Mouse (Mus musculus) frontal cortex, postnatal 10 days (tissue): Measurements from ENCODE around the gene Arhgap9.

Experiments
- DNase-seq, 2 experiments: peaks; one replicate each; pipeline ENCODE4 v3.0.0; 2022; ENCODE audit warnings: low spot score in 2 of 2, mixed read lengths in 1 of 2

Gene Arhgap9

DNA sequence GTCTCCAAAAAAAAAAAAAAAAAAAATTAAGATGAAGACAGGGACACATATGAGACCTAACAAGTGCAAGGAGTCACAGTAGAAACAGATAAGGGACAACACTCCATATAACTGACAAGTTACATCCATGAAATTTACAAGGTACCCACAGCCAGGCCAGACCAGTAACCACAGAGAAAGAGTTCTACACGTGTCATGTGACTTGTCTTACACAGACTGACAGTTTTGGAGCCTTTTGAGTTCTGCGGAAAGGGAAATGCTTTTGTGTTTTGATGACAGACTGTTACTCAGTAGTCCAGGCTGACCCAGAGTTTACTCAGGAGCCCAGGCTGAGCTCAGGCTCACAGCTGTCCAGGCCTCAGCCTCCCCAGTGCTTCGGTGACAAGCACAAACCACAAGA is 21.3 kb downstream of the Arhgap9 start:
- no peak for DNase-seq

DNA sequence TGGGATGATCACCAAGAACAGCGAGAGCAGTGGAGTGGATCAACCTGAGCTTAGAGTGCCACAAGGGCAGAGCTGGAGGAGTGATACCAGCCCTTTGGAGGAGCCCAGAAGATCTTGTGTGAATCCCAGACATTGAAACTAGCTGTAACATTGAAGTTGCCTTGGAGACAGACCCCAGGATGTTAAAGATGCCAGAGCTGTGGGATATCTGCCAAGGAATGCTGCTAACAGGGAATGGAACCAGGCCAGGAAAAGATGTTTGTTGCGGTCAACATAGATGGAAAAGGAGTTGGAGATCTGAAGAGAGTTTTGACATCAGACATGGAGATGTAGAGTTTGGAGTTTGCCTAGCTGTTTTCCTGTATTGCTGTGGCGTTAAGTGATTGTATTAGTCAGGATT is 24.4 kb downstream of the Arhgap9 start:
- DNase-seq: no peak

DNA sequence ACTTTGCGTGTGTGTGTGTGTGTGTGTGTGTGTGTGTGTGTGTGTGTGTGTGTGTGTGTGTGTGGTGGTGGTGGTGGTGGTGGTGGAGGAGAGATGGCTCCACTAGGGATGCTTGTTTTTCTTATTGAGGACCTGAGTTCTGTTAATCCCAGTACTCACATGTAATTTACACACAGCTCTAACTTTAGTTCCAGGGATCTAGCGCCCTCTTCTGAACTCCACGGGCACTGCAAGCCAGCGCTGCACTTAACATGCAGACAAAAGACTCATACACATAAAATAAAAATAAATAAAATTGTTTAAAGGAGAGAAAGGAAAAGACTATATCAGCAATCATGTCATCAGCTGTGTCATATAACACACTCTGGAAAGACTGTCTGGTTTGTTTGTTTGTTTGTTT is 27.2 kb downstream of the Arhgap9 start:
- no peak for DNase-seq

DNA sequence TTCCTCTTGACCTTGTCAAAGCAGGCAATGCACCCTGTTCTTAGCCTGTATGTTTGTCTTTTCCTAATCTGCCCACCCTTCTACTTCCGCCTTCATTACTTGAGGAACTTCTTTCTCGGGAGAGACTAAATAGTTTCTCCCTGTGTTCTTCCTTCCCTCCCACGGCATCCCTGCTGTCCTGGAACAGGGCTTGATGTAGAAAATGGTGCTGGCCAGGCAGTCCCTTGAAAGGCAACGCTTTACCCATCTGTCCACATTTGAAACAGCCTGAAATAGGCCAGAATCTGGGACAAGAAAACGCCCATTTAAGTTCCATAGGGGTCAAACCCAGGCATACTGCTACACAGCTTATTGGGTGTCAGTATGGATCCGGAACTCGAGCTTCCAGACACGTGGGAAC is 28.0 kb downstream of the Arhgap9 start:
- no peak for DNase-seq

DNA sequence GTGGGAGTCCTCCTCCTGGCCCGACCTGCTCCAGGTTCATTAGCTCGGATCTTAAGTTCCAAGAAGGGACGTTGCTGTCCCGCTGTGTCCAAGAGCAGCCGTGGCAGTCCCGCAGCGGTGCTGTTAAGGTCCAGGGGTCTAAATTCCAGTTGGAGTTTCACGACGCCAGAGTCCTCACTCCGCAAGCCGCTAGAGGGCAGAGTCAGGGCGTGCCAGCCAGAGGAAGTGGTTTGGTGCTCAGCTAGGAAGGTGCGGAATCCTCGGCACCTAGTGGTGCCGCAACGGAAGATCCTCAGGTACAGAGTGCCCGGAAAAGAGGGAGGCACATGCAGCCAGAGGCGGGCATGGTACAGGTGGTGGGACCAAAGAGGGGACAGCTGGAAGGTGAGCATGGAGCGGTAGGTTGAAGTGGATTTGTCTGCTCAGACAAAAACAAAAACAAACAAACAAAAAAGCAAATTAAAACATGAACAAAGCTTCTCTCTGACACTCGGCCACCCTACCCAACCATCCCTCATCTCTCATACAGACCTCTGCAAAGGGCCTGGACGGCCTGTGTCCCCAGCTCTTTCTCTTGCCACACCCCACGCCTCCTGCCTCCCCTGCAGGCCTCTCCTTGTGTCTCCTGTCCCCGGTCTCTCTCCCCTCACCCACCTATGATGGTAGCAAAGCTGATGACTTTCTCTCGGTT is 29.0 kb downstream of the Arhgap9 start:
- peak in 1 of 2 experiments; percentile 65 for DNase-seq

DNA sequence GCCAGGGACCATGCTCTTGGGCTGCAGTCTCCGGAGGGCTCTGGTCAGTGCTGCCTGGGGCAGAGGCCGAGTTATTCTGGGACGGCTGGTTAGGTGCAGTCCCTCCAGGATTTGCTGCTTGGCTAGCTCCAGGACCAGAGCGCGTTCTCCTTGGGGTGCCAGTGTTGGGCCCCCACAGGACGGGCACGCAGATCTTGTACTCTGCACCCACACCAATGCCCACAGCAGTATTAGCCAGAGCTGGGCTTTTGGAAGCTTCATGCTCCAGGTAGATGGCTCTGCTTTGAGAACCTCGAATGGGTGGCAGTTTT is 29.5 kb downstream of the Arhgap9 start:
- DNase-seq: no peak

DNA sequence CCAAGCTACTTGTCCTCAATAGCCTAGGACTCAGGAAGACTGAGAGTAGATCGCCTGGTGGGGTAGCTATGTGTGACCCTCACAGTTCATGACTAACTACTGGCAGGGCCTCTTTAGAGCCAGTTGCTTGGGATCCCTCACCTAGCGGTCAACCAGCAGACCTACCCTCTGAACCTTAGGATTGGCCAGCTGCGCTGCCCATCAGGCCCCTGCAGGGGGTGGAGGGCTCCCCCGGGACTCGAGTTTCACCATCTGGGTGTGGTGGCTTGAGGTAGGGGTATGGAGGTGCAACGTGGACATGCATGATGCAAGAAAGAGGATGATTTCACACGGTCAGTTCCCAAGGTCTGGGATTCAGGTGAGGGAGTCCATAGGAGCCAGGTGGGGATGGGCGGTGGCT is 30.0 kb downstream of the Arhgap9 start:
- no peak for DNase-seq

DNA sequence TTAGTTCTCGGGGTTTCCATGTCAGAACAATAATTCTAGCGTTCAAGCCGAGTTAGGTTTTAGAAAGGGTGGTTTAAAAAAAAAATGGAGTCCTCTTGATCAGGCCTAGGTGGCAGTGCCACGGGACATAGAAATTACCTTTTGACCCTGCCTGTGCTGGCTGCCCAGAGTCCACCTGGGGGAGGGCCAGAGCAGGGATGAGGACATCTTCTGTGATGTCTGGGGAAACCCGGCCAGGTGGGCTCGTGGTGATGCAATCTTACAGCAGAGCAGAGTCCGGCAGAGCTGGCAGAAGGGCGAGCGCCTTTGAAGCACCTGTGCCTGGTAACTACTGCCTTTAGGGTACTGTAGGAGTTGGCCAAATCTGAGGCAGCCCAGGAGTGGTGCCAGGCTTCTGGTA is 30.4 kb downstream of the Arhgap9 start:
- DNase-seq: no peak

DNA sequence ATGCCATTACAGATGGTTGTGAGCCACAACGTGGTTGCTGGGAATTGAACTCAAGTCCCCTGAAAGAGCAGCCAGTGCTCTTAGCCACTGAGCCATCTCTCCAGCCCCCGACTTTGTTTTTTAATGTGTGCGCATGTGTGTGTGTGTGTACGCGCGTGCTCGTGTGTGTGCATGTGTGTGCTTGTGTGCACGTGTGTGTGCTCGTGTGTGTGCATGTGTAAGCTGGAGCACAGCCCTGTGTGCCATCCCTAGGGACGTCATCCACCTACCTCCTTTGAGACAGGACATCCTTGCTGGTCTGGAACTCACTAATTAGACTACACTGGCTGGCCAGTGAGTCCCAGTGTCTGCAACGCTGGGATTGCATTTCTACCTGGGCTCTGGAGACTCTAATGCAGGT is 31.0 kb downstream of the Arhgap9 start:
- no peak for DNase-seq

DNA sequence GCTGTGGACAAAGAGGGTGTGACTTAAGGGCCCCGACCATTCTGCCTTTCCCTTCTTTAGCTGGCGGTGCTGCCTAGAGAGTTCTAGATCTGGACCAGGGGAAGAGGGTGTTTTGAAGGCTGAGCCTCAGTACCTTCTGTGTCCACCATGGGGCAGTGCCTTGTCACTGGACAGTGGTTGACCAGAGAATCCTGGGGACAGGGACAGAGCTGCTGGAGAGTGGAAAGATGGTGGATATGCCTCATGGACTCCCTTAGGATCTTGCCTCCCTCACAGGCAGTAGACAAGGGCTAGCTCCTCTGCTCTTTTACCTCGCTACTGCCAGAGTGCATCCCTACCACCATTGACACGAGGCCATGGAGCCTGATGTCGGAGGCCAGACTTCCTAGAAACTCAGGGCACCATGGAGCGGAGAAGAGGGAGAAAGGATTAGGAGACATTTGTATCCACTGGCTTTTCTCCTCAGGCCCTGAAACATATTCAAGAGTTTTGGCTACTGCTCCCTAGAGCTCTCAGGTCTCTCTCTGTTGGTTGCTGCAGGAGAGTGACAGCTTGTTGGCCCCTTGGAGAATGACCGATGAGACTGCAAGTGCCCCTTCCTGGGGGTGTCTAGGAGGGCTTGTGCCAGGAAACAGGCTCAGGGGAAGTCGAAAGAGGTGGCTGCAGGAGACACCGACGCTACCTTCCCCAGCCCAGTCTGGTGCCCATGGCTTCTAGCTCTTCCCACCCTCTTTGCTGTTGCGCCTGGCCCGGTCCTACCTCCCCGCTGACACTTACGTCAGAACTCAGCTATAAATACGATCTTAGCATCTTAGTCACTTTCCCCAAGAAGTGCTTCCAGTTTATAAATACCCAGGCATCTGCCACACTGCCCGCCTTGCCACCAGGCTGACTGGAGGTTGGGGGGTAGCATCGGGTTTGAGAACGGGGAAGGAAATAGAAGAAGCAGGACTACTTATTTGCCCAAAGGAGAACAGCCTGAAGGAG is 32.4 kb downstream of the Arhgap9 start, which contains the start of gene Inhbe:
Inhbe (minus strand) TSS at position 503 of the 987 bp plus-strand sequence.
- peak; percentile 60 to 69 for DNase-seq

DNA sequence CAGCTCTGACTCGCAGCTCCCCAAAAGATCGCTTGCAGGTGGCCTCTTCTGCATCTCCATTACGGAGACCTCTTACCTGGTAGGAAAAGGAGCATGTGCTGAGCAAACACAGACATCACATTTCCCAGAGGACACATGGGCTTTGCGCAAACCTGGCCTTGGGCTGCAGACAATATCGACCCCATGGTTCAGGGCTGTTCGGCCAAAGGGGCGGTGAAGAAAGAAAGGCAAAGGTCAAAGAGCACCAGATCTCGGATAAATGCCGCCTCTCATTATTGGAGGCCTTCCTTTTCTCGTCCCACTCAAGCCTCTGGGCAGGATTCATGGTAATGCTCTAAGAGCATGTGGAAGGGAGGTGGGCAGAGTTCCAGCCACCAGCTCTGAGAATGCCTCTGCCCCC is 33.6 kb downstream of the Arhgap9 start:
- no peak for DNase-seq

DNA sequence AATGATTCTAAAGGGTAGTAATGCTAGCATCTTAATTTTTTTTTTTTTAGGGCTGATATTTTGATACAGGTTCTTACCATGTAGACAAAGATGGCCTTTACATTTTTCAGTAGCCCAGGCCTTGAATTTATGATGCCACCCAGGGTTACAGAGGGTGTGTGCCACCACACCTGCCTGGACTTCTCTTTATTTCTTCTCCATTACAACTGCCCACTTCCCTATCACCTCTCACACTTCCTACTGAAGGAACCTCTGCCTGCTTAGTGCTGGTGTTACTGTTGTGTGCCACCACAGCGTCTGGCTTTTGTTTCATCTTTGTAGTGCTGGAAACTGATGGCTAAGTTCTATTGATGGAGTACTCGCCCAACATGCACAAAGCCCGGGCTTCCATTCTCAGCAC is 39.0 kb downstream of the Arhgap9 start:
- no peak for DNase-seq

DNA sequence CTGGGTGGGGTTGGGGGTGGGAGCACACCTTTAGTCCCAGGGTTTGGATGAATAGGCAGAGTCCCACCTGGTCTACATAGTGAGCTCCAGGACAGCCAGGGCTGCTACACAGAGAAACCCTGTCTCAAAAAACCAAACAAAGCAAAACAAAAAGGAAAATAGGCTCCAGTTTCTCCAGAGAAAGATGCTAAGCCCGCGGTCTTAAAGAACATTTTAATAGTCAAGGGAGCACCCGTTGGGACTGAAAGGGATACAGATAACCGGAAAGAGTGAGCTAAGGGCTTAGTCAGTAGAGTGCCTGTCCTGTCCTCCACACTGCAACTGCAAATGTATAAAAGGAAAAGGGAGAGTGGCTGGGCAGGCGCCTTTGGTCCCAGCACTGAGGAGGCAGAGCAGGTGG is 45.4 kb downstream of the Arhgap9 start:
- DNase-seq: no peak

DNA sequence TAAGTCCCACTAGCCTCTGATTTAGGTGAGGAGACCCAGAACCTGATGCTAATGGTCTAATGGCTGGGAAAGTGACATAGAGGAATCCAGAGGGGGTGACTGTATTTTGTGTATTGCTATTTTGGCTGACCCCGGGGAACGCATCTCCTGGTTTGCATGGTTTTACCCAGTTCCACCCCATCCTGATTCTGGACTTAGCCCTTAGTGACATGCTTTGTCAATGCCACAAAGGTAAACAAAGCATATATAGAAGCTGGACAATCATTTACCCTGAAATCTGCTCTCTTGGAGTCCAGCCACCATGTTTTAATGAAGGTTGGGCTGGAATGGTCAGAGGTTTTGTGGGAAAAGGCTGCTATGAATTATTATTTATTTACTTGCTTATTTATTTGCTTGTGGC is 46.5 kb downstream of the Arhgap9 start:
- DNase-seq: no peak

DNA sequence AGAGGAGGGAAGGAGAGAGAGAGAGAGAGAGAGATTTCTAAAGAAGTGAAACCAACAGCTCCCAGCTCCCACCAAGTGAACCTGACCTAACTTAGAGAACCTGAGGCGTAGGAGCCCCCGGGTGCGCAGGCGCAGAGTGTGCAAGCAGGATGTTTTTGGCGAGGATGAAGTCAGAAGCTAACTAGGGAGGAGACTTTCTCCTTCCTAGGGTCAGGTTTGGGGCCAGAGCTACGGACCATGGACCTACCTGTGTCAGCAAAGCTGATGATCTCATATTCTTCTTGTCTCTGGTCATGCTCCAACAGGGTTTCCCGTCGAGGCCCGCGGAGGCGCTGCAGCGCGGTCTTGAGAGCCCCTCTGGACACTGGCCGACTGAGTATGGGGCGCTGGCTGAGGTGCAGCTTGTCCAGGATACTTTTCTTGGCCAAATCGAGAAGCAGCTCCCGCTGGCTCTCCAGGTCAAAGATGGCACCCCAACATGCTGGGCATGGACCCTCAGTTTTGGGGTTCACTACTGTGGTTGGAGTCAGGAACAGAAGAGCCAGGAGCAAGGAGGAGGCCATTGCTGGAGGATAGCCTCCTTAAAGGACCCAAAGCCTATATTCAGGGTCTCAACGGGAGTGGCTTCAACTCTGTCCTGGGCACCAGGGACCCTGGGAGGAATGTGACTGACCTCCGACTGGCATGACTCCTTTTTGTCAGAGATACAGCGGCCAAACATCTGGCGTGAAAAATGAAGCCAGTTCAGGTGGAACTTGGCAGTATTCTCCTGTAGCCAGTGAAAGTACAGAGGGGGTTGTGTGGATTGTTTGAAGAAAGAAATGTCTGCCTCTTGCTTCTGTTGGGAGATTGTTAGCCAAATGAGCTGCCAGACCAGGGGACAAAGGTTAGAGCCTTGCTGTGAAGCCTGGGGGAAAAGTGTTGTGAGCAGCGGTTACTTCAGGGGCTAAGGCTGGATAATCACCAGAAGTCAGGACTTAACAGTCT is 48.4 kb downstream of the Arhgap9 start, which contains the start of gene Inhbc:
Inhbc (minus strand) TSS at position 598 of the 987 bp plus-strand sequence.
- DNase-seq: no peak

DNA sequence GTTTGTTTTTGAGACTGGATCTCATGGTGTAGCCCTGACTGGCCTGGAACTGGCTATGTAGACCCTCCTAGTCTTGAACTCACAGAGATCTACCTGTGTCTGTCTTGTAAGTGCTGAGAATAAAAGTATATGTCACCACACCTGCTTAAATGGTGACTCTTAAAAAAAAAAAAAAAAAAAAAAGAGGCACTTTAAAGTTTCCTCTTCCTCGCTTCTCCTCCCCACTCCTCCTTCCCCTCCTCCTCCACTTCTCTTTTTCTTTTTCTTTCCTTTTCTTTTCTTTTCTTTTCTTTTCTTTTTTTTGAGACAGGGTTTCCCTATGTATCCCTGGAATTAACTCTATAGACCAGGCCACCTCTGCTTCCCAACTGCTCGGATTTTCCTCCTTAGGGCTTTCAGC is 49.3 kb downstream of the Arhgap9 start:
- no peak for DNase-seq

DNA sequence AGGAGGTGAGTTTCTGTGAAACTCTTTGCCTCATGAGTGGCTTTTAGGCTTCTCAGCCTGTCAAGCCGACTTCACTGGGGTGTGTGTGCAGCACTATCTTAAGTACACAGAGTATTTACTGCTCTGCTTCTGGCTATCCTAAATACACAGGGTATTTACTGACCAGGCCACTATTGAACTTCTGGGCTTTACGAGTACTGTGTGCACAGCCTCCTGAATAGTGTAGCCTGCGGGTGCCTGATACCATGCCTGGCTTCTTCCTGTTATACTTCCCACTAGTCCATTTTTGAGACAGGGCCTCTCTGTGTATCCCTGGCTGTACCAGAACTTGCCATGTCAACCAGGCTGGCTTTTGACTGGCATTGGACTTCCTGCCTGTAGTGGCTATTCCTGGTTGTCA is 55.9 kb downstream of the Arhgap9 start:
- no peak for DNase-seq
